Mouse (Mus musculus) liver, adult 2 months (tissue): ENCODE measurements around the gene Drd5.

Source experiments
- CTCF ChIP-seq: fragments of 200-500 bp; IDR thresholded peaks from 2 replicates; pipeline ENCODE4 v1.5.1; 2011; ENCODE audit warnings: low read depth, low read length, control low read depth
- POLR2A ChIP-seq: fragments of 200-500 bp; IDR thresholded peaks from 2 replicates; pipeline ENCODE4 v1.6.1; 2011; ENCODE audit warnings: low read length, control low read depth; ENCODE audit not compliant: insufficient read depth; ENCODE audit errors: extremely low read depth

DNA sequence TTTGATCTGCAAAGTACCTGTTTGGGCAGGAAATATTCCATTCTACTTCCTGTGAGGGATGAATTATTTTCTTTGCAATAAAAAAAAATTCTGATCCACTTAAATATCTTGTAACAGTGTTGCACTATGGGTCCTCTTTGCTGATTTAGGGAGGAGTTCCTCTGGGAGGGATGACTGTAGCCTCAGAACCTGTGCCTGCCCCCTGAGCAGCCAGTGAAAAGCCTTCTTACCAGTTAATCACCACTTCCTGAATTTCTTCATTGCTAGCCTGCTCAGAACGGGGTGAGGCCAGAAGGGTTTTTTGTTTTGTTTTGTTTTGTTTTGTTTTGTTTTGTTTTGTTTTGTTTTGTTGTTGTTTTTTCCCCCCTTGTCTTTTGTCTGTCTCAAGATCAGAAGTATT, 39.1 kb upstream of the Drd5 start:
- TF ChIP-seq CTCF: no peak
- no peak for TF ChIP-seq POLR2A
